Mouse (Mus musculus) left cerebral cortex, adult 9 months (tissue): Measurements from ENCODE around the gene Manba.
A peak's percentile ranks its signal among the peaks of the same experiment; 100 is the strongest.

Experiments used
- DNase-seq, 2 experiments: peaks; one replicate each; pipeline ENCODE4 v3.0.0; 2022; ENCODE audit warnings: low spot score in 2 of 2

Gene Manba

GRCm38 (mm10) chr3:135529670-135530069, 44.3 kb downstream of the Manba start:
- DNase-seq: no peak

- DNase-seq: no peak
Observed at GRCm38 (mm10) chr3:135531762-135532161, 46.4 kb downstream of the Manba start.

- DNase-seq: no peak
Observed at GRCm38 (mm10) chr3:135534103-135534502, 48.7 kb downstream of the Manba start.

GRCm38 (mm10) chr3:135546212-135546923, 61.0 kb downstream of the Manba start:
- DNase-seq: no peak

- no peak for DNase-seq
Observed at GRCm38 (mm10) chr3:135547298-135547697, 61.9 kb downstream of the Manba start.

GRCm38 (mm10) chr3:135552874-135553273, 67.5 kb downstream of the Manba start:
- DNase-seq: no peak

GRCm38 (mm10) chr3:135555192-135555591, 69.8 kb downstream of the Manba start:
- no peak for DNase-seq

GRCm38 (mm10) chr3:135556052-135556587, 70.7 kb downstream of the Manba start:
- peak; percentile 37 to 39 for DNase-seq

GRCm38 (mm10) chr3:135556851-135557662, 71.6 kb downstream of the Manba start:
- DNase-seq: peak in 1 of 2 experiments; percentile 21

GRCm38 (mm10) chr3:135562036-135562435, 76.6 kb downstream of the Manba start:
- DNase-seq: no peak

GRCm38 (mm10) chr3:135563163-135563689, 77.8 kb downstream of the Manba start:
- no peak for DNase-seq

GRCm38 (mm10) chr3:135564706-135565105, 79.3 kb downstream of the Manba start:
- DNase-seq: no peak

- DNase-seq: no peak
Observed at GRCm38 (mm10) chr3:135565306-135565705, 79.9 kb downstream of the Manba start.

- DNase-seq: no peak
Observed at GRCm38 (mm10) chr3:135567888-135568287, 82.5 kb downstream of the Manba start.

- DNase-seq: no peak
Observed at GRCm38 (mm10) chr3:135568633-135569032, 83.2 kb downstream of the Manba start.

- DNase-seq: no peak
Observed at GRCm38 (mm10) chr3:135571540-135571939, 86.1 kb downstream of the Manba start.

- DNase-seq: no peak
Observed at GRCm38 (mm10) chr3:135573051-135573450, 87.6 kb downstream of the Manba start.

- DNase-seq: no peak
Observed at GRCm38 (mm10) chr3:135575126-135575525, 89.7 kb downstream of the Manba start.

GRCm38 (mm10) chr3:135578588-135579140, 93.3 kb downstream of the Manba start:
- no peak for DNase-seq

GRCm38 (mm10) chr3:135579179-135579578, 93.8 kb downstream of the Manba start:
- DNase-seq: no peak

- DNase-seq: no peak
Observed at GRCm38 (mm10) chr3:135580439-135581275, 95.2 kb downstream of the Manba start.
